ENCODE assay signal across 7 mouse cellular contexts in genomic region chr19:5151331-5151730, GRCm38 (mm10). TPM values are rescaled to one million over a fixed set of nuclear protein-coding genes. Genes with fewer than 3 reads are reported as not detected.
DNase-seq lines count a peak whose midpoint lies in the region.

No protein-coding gene starts in this region.

- DNase-seq in ES-CJ7 (ENCODE audit: low read depth, low spot score) (peak; percentile 66), ZHBTc4 (ENCODE audit: low read depth, low spot score) (peak; percentile 78)
- peak; percentile 46 to 82 for DNase-seq in cerebellum, postnatal 4 days (ENCODE audit: low spot score in 2 of 2)
- peak; percentile 40 for DNase-seq in gastrocnemius, postnatal 10 days
- DNase-seq in layer of hippocampus, adult 8-10 months (ENCODE audit: low spot score in 2 of 2): peak; percentile 61 to 78
- DNase-seq in lung, postnatal 14 days: peak; percentile 66
- peak; percentile 70 for DNase-seq in right cerebral cortex, postnatal 14 days

RNA-seq across cellular contexts. Expression of gene Klc2, which starts 33.0 kb away (rescaled TPM):
- total RNA-seq in gastrocnemius, postnatal 10 days (2021): 10 to 100 TPM; 27.2 to 28.7 TPM
- 100 to 1,000 TPM; 215 to 240 (median 227) TPM for total RNA-seq in layer of hippocampus, adult 8-10 months (2022)

RNA-seq across cellular contexts. Expression of gene Rab1b, which starts 44.5 kb away (rescaled TPM):
- total RNA-seq in gastrocnemius, postnatal 10 days (2021): 100 to 1,000 TPM; 119 to 127 TPM
- 100 to 1,000 TPM; 154 to 165 (median 160) TPM for total RNA-seq in layer of hippocampus, adult 8-10 months (2022)

RNA-seq across cellular contexts. Expression of gene Cnih2, which starts 53.0 kb away (rescaled TPM):
- total RNA-seq in gastrocnemius, postnatal 10 days (2021): under 1 TPM; 0.75 to 0.90 TPM
- 100 to 1,000 TPM; 417 to 436 (median 422) TPM for total RNA-seq in layer of hippocampus, adult 8-10 months (2022)

Comparison
In these comparisons a context has a peak if more than half of its experiments do, and no peak if none do; other contexts are left out.
1. Peak in every context shown above with its lines: DNase-seq.
2. RNA of gene Klc2, which starts 33.0 kb away (total RNA-seq): 215 to 240 TPM in layer of hippocampus, adult 8-10 months; 27.2 to 28.7 TPM in gastrocnemius, postnatal 10 days; every median in the first group is over 4 times any median in the second.
3. RNA of gene Cnih2, which starts 53.0 kb away (total RNA-seq): 417 to 436 TPM in layer of hippocampus, adult 8-10 months; 0.75 to 0.90 TPM in gastrocnemius, postnatal 10 days; every median in the first group is over 100 times any median in the second.